Mouse (Mus musculus) gonadal fat pad, adult 2 months (tissue): ENCODE measurements around the gene Zfr2. TPM values are rescaled to one million over a fixed set of nuclear protein-coding genes. Genes with fewer than 3 reads are reported as not detected.
"Not testable (repeated sequence)": the region's sequence is repeated elsewhere in the genome, so short reads cannot be mapped to it uniquely, and the experiment has no call there.

Source experiments
- DNase-seq: peaks from one replicate; pipeline ENCODE4 v3.0.0-alpha.2; 2012; ENCODE audit warnings: low read depth
- polyA plus RNA-seq: library from polyadenylated mRNA; depleted of rRNA; stranded (reverse); fragments of >200 nt; gene quantifications from 2 replicates; pipeline ENCODE4 v1.2.3, GENCODE M21; 2012

The Zfr2 gene
- polyA plus RNA-seq, 1 experiment: 17.9 TPM

DNA sequence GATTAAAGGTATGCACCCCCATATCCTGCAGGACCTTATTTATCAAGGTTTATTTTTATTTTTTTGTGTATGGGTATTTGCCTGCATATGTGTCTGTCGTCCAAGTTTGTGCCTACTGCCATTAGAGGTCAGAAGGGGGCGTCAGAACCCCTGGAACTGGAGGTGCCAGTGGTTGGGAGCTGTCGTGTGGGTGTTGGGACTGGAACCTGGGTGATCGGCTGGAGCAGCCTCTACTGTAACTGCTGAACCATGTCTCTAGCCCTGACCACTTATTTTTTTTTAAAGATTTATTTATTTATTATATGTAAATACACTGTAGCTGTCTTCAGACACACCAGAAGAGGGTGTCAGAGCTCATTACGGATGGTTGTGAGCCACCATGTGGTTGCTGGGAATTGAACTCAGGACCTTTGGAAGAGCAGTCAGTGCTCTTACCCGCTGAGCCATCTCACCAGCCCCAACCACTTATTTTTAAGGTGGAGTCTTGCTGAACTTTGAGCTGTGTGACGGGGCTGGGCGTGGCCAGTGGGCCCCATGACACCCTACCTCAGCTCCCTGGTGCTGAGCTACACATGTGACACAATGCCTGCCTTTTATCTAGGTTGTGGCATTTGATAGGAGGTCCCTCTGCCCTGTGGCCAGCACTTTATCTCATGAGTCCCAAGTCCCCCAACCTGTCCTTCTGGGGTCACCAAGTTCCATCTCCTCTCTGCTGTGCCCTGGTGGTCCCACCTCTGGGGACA is 29.8 kb upstream of the Zfr2 start:
- DNase-seq: no peak

DNA sequence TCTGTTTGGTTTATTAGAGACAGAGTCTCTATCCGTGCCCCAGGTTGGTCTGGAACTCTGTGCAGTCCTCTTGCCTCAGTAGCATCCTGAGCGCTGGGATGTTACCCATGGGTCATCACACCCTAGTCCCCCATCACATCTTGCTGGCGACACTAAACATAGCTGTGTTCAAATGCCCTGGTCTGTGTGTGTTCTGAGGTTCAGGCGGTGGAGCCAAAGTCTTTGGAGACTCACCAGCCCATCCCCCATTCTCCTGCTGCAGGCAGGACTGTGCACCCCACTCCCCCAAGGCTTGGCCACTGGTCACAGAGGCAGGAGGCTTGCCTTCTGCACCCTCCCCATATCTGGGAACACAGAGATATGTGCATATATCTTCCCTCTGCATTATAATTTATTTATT is 28.8 kb upstream of the Zfr2 start:
- DNase-seq: no peak

DNA sequence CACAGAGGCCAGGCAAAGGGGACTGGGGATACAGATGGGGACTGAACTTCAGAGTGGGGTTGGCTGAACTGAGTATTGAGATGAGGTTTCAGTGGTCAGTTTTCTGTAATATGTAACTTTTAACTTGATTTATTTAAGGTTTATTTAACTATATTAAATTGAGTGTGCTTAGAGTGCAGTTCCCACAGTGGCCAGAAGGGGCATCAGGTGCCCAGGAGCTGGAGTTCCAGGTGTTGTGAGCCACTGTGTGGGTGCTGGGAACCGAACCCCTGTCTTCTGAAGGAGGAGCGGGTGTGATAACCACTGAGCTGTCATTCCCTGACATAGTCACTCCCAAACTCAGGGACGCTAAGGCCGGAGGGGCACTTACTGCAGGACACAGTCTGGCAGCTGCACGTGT is 22.8 kb upstream of the Zfr2 start:
- DNase-seq: no peak

DNA sequence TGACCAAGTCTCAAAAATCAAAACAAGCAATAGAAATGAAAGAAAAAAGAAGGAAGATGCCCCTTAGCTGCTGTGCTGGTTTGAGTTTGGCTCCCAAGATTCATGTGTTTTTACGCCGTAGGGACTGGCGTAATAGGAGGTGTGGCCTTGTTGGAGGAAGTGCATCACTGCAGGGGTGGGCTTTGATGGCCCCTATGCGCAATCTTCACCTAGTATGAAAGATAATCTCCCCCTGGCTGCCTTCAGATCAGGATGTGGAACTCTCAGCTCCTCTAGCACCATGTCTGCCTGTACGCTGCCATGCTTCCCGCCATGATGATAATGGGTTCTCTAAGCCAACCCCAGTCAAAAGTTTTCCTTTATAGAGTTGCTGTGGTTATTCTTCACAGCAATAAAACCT is 16.7 kb upstream of the Zfr2 start:
- no peak for DNase-seq

DNA sequence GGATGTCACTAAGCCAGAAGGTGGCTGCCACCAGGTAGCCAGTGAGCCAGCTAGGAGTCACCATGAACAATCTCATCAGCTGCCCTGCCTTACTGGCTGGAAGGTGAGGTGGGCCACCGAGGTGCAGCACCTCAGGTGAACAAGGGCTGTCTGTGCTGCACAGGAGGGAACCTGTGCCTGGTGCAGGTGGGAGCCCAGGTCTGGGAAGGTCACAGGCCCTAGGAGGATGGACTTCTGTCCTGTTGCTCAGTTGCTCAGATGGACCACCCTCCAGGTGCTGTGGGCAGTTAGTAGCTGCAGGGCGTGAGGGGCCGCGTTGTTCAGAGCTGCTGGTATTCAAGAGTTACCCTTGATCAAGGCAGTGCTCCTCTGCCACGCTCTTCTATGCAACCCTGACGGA is 16.1 kb upstream of the Zfr2 start:
- DNase-seq: no peak

DNA sequence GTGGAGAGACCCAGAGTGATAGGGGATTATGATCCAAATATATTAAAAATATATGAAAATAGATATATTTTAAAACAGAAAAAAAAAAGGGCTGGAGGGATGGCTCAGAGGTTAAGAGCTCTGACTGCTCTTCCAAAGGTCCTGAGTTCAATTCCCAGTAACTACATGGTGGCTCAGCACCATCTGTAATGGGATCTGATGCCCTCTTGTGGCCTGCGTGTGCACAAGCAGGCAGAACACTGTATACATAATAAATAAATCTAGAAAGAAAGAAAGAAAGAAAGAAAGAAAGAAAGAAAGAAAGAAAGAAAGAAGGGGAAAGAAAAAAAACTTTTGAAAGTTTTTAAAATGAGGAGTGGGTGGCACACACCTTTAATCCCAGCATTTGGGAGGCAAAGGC is 15.7 kb upstream of the Zfr2 start:
- DNase-seq: not testable (repeated sequence)

DNA sequence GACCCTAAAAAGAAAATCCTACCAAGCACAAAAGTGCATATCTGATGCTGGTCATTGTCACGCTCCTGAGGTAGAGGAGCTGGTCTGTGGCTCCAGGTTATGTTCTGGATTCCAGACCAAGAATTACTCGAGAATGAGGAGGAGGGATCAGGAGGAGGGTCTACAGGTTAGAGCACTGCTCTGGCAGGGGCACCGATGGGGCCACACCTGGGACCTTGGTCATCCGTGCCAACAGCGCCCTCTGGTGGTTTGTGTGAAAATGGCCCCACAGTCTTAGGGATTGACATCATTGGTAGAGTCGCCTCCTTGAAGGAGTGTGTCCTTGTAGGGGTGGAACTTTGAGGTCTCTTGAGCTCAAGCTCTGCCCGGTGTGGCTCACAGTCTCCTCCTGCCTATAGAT is 15.0 kb upstream of the Zfr2 start:
- no peak for DNase-seq

DNA sequence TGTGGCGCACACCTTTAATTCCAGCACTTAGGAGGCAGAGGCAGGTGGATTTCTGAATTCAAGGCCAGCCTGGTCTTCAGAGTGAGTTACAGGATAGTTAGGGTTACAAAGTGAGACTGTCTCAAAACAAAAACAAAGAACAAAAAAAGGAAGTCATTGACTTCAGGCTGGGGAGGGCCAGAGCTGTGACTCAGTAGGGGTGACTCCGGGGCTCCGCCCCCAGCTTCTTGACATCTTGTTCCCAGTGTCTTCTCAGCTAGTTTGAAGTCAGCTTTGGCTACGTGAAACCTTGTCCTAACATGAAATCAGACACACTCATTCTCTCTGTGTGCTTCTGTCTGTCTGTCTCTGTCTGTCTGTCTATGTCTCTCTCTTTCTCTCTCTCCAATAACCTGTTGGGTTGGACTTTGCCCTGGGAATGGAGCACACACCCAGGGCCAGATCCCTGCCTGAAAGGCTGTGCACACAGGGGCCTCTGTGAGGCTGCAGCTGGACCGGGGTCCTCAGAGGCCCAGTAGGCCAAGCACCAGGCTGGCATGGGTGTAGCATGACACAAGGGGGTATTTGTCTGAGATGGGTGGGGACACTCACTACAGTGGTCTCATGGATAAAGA is 11.4 kb upstream of the Zfr2 start:
- DNase-seq: no peak

DNA sequence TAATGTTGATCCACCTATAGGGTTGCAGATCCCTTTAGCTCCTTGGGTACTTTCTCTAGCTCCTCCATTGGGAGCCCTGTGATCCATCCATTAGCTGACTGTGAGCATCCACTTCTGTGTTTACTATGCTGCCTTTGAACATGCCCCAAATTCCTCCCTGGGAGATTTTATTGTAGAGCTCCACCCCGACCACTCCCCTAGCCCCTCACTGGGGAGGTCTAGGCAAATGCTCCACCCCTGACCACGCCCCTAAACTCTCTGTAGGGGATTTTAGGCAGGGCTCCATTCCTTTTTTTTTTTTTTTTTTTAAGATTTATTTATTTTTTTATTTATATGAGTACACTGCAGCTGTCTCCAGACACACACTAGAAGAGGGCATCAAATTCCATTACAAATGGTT is 9.2 kb upstream of the Zfr2 start:
- not testable (repeated sequence) for DNase-seq

DNA sequence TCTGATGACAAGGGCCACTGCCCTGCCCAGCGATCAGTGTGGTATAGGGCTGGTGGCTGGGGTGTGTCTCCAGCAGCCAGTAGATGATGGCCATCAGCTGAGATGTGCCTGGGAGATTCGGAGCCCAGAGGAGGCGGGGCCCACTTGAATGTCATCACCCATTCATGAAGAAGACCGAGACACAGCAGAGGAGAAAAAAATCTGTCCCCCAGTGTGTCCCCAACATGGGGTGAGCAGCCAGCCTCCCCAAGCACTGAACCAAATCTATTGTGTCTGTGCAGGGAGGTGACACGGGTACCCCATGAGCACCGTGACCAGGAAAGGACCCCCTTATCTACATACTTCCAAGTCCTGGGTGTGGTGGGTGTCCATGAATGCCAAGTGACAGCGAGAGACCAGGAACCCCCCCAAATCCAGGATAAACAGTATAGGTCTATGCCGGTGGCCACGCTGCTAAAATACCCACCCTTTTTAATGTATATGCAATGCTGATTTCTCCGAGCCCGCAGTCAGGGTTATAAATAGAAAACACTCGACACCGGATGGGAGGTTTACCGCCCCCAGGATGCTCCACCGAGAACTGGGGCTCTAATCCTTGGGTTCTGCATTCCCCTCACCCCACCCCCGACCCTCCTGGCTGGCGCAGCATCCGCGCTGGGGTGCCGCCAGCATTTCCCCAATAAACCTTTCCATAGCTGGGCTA is 3.1 kb upstream of the Zfr2 start:
- DNase-seq: no peak

DNA sequence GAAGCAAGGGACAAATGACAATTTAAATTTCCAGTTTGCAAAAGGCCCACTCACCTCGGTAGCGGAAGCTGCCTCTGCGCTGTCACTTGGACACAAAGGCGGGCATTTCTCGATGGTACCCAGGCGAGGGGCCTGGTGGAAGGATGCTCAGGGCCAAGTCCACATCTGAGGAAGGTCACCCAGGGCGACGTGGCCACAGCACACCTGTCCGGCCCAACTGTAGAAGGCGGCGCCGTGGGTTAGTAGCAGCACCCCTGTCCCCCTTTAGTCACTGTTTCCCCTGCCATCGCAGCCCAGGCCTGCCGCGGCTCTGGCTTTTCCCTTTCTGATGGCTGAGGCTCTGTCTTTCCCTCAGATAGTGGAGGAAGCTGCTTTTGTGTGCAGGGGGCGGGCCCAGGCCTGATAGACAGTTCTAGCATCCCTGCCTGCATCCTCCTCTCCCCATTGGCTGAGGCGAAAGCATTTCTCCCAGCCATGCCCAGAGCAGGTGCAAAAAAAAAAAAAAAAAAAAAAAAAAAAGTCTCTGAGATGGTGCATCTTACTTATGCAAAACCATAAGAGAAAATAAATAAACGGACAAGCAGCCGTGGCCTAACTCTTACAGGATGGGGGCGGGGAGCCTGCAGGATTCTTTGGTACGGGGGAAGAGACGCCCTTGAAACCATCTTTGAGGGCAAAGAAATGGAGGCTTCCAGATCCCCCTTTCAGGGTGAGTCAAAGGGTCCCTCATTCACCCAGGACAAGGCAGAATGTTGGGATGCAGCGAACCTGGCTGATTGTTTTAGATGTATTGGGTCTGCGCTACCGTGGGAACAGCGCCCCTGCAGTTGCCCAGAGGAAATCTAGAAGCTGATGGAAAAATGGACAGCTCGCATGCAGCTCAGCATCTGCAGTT is 2.3 kb upstream of the Zfr2 start, which contains the start of gene Atcay:
Gene Atcay (minus strand): TSS at position 396 of the 895 bp plus-strand sequence.
- DNase-seq: no peak

DNA sequence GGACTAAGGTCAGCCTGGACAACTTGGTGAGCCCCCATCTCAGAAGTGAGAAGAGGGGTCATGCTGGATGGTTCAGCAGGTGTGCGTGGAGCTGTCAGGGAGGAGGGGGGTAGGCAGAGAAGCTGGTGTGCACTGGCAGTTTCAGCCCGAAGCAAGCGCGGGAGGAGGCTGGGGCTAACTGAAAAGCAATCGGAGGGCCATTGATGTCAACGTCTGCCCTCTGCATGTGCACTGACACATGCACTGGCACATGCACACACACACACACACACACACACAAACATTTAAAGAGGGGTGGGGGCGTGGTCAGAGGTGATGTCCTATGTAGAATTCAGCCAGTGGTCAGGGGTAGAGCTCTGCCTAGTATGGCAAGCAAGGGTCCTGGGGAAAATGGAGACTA is 1.5 kb upstream of the Zfr2 start:
- no peak for DNase-seq

DNA sequence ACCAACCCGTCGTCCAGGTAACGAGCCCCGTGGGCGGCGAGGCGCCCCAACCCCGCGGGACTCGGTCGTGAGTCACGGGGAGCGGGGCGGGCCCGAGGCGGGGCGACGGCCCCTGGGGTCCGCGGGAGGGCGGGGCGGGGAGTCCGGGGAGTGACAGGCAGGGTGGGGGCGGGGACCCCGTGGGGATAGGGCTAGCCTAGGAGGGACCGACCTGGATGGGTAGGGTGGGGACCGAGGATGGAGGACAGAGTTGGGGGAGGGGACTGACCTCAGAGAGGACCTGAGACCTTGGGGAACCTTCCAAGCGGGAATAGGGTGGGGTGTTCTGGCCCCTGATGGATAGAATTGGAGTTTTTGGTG is 251 bp downstream of the Zfr2 start:
- DNase-seq: no peak

DNA sequence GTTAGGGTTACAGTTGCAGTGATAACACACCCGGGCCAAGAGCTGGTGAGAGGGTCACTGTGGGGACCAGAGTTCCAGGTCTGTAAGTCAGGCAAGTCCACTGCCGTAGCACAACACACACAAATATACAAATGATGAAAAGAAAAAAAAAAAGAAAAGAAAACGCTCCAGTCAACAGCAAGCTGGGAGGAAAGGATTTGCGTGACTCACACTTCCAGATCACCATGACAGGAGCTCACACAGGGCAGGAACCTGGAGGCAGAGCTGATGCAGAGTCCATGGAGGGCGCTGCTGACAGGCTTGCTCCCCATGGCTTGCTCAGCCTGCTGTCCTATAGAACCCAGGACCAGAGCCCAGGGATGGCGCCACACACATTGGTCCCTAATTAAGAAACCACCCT is 1.3 kb downstream of the Zfr2 start:
- no peak for DNase-seq

DNA sequence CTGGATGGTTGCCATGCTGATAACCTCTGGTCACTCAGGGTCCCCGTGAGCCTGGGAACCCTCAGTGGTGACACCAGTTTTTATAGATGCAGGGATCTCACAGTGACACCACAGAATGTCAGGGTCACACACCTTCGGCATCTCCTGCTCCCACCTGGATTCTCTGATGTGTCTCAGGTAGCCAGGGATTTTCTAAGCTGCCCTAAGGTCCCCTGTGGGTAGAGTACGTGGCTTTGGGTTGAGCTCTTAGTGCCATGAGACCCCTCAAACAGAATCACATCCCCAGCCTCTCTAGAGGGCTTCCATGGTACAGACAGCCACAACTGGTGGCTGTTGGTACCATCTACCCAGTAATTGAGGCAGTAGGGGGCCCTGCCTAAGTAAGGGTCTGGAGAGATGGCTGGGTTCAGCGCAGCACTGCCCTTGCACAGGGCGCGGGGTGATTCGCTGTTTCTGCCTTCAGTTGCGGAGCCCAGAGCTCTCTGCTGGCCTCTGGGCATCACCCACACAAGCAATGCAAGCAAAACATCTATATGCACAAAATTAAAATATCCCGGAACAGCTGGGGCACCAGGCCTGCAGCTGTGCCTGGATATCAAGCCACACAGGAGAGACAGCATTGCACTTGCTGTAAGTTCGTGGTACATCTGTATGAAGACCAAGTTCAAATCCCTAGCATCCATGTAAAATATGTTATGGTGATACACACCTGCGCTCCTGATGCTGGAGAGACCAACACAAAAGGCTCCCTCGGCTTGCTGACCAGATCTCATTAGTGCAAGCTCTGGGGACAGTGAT is 3.7 kb downstream of the Zfr2 start:
- no peak for DNase-seq

DNA sequence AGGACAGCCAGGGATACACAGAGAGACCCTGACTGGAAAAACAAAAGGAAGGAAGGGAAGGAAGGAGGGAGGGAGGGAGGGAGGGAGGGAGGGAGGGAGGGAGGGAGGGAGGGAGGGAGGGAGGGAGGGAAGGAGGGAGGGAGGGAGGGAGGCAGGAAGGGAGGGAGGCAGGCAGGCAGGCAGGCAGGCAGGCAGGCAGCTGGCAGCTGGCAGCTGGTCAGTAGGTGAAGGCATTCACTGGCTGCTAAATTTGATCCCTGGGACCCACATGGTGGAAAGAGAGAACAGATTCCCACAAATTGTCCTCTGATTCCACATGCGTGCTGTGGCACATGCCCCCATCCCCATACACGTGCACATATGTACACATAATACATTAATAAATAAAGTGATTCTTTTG is 5.7 kb downstream of the Zfr2 start:
- DNase-seq: no peak

DNA sequence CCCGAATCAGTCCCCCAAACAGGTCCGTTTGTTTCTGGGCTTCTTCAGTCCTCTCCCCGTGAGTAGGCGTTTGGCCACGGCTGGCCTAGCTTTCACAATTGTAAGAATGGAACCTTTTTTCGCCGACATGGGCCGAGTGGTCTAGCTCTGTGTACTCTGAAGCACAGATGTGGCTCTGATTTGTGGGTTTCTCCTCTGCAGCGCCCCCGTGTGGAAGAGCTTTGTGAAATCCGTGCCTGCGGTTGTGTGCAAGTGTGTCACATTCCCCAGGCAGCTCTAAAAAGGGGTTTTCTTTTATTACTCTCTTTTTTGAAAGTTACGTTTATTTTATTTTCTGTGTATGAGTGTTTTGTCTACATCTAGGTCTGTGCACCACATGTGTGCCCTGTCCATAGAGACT is 7.9 kb downstream of the Zfr2 start:
- no peak for DNase-seq

DNA sequence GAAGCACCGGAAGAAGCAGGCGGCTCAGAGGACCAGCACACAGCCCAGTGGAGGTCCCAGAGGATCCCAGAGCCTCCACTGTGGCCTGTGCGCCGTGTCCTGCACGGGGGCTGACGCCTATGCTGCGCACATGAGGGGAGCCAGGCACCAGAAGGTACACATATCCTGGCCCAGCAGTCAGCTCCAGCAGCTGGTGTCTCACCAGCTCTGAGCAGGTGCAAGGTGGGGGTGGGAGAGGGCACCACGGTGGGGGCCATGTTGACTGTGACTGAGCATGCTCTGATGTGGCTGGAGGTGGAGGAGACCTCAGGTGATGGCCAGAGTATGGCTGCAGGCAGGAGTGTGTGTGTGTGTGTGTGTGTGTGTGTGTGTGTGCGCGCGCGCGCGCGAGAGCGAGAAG is 9.1 kb downstream of the Zfr2 start:
- DNase-seq: no peak

DNA sequence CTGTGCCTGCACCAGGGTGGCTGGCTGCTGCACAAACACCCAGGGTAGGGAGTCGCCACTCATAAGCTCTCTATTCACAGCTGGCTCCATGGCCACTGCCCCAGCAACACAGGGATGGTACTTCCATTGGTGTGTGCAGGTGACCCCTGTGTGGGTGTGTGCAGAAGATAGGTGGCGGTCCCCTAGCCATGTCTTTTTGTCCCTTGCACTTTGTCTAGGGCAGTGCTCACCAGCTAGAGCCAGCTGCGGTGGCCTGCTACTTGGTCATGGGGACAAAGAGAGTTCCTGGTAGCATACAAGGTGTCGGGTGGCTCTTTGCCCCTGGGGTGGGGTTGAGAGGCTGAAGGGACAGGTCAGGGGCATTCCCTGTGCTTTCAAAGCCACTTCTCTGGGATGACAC is 11.2 kb downstream of the Zfr2 start:
- DNase-seq: no peak

DNA sequence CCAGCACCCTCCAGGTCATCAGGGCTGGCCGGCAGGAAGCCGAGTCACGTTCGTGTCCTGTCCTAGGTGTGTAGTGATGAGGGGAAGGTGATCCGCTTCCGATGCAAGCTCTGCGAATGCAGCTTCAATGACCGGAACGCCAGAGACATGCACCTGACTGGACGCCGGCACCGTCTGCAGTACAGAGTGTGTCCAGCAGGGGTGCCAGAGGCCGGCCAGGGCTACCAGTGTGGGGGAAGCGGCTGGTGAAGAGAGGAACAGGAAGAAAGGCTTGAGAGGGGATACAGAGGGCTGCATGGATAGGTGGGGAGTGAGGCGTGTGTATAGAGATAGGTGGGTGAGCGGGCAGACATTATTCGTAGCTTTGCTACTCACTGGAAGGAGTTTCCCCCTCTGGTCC is 11.6 kb downstream of the Zfr2 start:
- no peak for DNase-seq

DNA sequence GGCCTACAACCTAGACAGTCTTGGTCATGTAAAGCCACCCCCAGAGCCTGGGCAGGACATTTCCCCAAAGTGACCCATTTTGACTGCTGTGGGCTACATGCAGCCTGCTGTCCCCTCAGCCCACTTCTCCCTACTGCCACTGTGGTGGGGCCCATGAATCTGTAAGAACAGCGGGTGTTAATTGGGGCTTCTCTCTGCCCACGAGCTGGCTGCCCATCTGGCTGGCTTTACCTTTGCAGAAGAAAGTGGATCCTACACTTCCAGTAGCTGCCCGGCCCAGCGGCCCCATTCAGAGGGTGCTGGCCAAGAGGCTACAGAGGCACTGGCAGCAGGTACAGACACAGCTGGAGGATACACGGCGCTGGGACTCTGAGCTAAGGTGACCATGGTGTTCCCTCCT is 12.2 kb downstream of the Zfr2 start:
- DNase-seq: no peak
